Mouse (Mus musculus): ENCODE results near the gene Fig4. TPM values are rescaled to one million over a fixed set of nuclear protein-coding genes. Genes with fewer than 3 reads are reported as not detected.

Fig4 gene
- total and polyA plus RNA-seq, 3 experiments: 21.4 to 27.4 TPM; not detected in 1

GRCm38 (mm10) chr10:41235159-41235558 lies 67.9 kb downstream of the Fig4 start:
- H3K4me1 ChIP-seq (ENCODE audit: control insufficient read depth in 1 of 2, insufficient read depth in 2 of 2, low read length in 2 of 2): peaks cover 14 to 27% of the 10 kb centered on the region in 2 experiments
- H3K79me2 ChIP-seq (ENCODE audit: control insufficient read depth, insufficient read depth, low read length, poor library complexity): no peaks in the 10 kb centered on the region
- H3K27ac ChIP-seq (ENCODE audit: control insufficient read depth, low read depth, low read length): no peak overlapping the region
- H3K4me3 ChIP-seq (ENCODE audit: control insufficient read depth in 1 of 2, insufficient read depth in 1 of 2, low read depth in 2 of 2, low read length in 2 of 2): no peak overlapping the region
- H3K27me3 ChIP-seq (ENCODE audit: control insufficient read depth in 1 of 2, insufficient read depth in 2 of 2, low read length in 2 of 2): no peaks in the 10 kb centered on the region
- no peaks in the 10 kb centered on the region for H3K9me3 ChIP-seq (replicated peaks; ENCODE audit: insufficient read depth, low read length)
- H3K9ac ChIP-seq (ENCODE audit: control insufficient read depth, low read depth, low read length, poor library complexity, severe bottlenecking): no peak overlapping the region
- TF ChIP-seq CTCF (IDR thresholded peaks at IDR 0.05 in 2 of 3, conservative IDR thresholded peaks at IDR 0.05 in 1 of 3; ENCODE audit: control insufficient read depth in 1 of 3, insufficient read depth in 1 of 3, low read depth in 2 of 3, low read length in 3 of 3, poor library complexity in 1 of 3, severe bottlenecking in 1 of 3) (no peak), ELF1 (IDR thresholded peaks at IDR 0.05; ENCODE audit: low read depth, low read length) (no peak), TBP (IDR thresholded peaks at IDR 0.05; ENCODE audit: low read depth, low read length) (no peak)
- DNase-seq (ENCODE audit: low read depth, low spot score): no peak
- H3K36me3 ChIP-seq (ENCODE audit: control insufficient read depth in 1 of 2, insufficient read depth in 2 of 2, low read length in 2 of 2): peaks cover 0 to 25% of the 10 kb centered on the region in 2 experiments; a peak in 3 of 4 replicates

GRCm38 (mm10) chr10:41234552-41234951 lies 68.5 kb downstream of the Fig4 start:
- no peaks in the 10 kb centered on the region for H3K9me3 ChIP-seq (replicated peaks; ENCODE audit: insufficient read depth, low read length)

DNA sequence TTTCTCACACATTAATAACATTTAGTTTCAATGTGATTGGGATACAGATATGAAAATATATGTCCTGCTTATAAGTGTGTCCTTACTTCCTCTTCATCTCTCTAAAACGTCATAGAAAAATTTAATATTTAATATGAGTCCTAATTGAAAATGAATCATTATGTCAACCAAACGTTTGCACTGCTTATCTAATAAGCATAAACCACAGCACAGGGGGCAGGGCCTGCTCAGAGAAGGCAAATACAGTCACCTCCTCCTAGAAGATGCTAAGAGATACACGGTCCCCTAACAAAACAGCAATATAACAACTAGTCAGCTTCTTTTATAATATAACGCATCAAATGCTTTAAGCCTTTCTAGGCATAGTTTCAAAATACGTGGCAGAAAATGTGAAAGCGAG lies 69.9 kb downstream of the Fig4 start:
- H3K4me1 ChIP-seq (ENCODE audit: control insufficient read depth in 1 of 2, insufficient read depth in 2 of 2, low read length in 2 of 2): peaks cover 14 to 27% of the 10 kb centered on the region in 2 experiments
- peaks cover 0 to 33% of the 10 kb centered on the region in 2 experiments; a peak in 2 of 4 replicates for H3K36me3 ChIP-seq (ENCODE audit: control insufficient read depth in 1 of 2, insufficient read depth in 2 of 2, low read length in 2 of 2)
- DNase-seq (ENCODE audit: low read depth, low spot score): peak; percentile 57
- H3K27ac ChIP-seq (ENCODE audit: control insufficient read depth, low read depth, low read length): no peak overlapping the region
- H3K4me3 ChIP-seq (ENCODE audit: control insufficient read depth in 1 of 2, insufficient read depth in 1 of 2, low read depth in 2 of 2, low read length in 2 of 2): no peak overlapping the region
- no peaks in the 10 kb centered on the region for H3K9me3 ChIP-seq (replicated peaks; ENCODE audit: insufficient read depth, low read length)
- no peak overlapping the region for H3K9ac ChIP-seq (ENCODE audit: control insufficient read depth, low read depth, low read length, poor library complexity, severe bottlenecking)
- no peaks in the 10 kb centered on the region for H3K79me2 ChIP-seq (ENCODE audit: control insufficient read depth, insufficient read depth, low read length, poor library complexity)
- TF ChIP-seq ETS1 (IDR thresholded peaks at IDR 0.05; ENCODE audit: low read depth, low read length) (peak; percentile 38; the same call in 1 of the 2 replicates), NRF1 (IDR thresholded peaks at IDR 0.05; ENCODE audit: insufficient read depth, low read depth, low read length, poor library complexity, severe bottlenecking) (no peak), MYB (IDR thresholded peaks at IDR 0.05; ENCODE audit: low read depth, low read length) (no peak), CHD2 (IDR thresholded peaks at IDR 0.05; ENCODE audit: low read length) (no peak), MXI1 (IDR thresholded peaks at IDR 0.05; ENCODE audit: low read depth, low read length) (no peak), SIN3A (IDR thresholded peaks at IDR 0.05; ENCODE audit: low read length) (peak; percentile 29; the same call in 1 of the 2 replicates), RCOR1 (IDR thresholded peaks at IDR 0.05; ENCODE audit: low read depth, low read length) (peak; percentile 62), POLR2AphosphoS2 (IDR thresholded peaks at IDR 0.05; ENCODE audit: low read length) (no peak), POLR2AphosphoS5 (IDR thresholded peaks at IDR 0.05; ENCODE audit: borderline replicate concordance, low read depth, low read length) (no peak), SMC3 (IDR thresholded peaks at IDR 0.05; ENCODE audit: low read depth, low read length) (no peak), EP300 (IDR thresholded peaks at IDR 0.05; ENCODE audit: low read depth in 1 of 2, low read length in 2 of 2) (peak in 1 of 2 experiments; percentile 41; a peak in 2 of 4 replicates), MAFK (IDR thresholded peaks at IDR 0.05; ENCODE audit: borderline replicate concordance, low read depth, low read length) (no peak), KAT2A (conservative IDR thresholded peaks at IDR 0.05; ENCODE audit: low read depth, low read length) (no peak), GATA1 (IDR thresholded peaks at IDR 0.05; ENCODE audit: low read depth, low read length) (peak; percentile 40; the same call in 1 of the 2 replicates), ZC3H11A (IDR thresholded peaks at IDR 0.05; ENCODE audit: low read depth, low read length) (no peak), CHD1 (IDR thresholded peaks at IDR 0.05; ENCODE audit: low read depth, low read length) (no peak), NELFE (IDR thresholded peaks at IDR 0.05; ENCODE audit: low read depth, low read length) (no peak), ZMIZ1 (IDR thresholded peaks at IDR 0.05; ENCODE audit: low read depth, low read length) (no peak)
- no peaks in the 10 kb centered on the region for H3K27me3 ChIP-seq (ENCODE audit: control insufficient read depth in 1 of 2, insufficient read depth in 2 of 2, low read length in 2 of 2)

More at GRCm38 (mm10) chr10:41234552-41234951, 68.5 kb downstream of the Fig4 start:
- H3K4me1 ChIP-seq (ENCODE audit: control insufficient read depth in 1 of 2, insufficient read depth in 2 of 2, low read length in 2 of 2): peaks cover 14 to 27% of the 10 kb centered on the region in 2 experiments
- DNase-seq (ENCODE audit: low read depth, low spot score): no peak
- no peak overlapping the region for H3K4me3 ChIP-seq (ENCODE audit: control insufficient read depth in 1 of 2, insufficient read depth in 1 of 2, low read depth in 2 of 2, low read length in 2 of 2)
- no peaks in the 10 kb centered on the region for H3K79me2 ChIP-seq (ENCODE audit: control insufficient read depth, insufficient read depth, low read length, poor library complexity)
- TF ChIP-seq ZKSCAN1 (IDR thresholded peaks at IDR 0.05; ENCODE audit: low read depth, low read length) (no peak), TAL1 (IDR thresholded peaks at IDR 0.05; ENCODE audit: low read length) (no peak), ZC3H11A (IDR thresholded peaks at IDR 0.05; ENCODE audit: low read depth, low read length) (no peak), POLR2AphosphoS5 (IDR thresholded peaks at IDR 0.05; ENCODE audit: borderline replicate concordance, low read depth, low read length) (no peak), POLR2AphosphoS2 (IDR thresholded peaks at IDR 0.05; ENCODE audit: low read length) (no peak), BHLHE40 (IDR thresholded peaks at IDR 0.05; ENCODE audit: borderline replicate concordance, low read depth, low read length) (no peak), ELF1 (IDR thresholded peaks at IDR 0.05; ENCODE audit: low read depth, low read length) (no peak), UBTF (IDR thresholded peaks at IDR 0.05; ENCODE audit: borderline replicate concordance, insufficient read depth, low read depth, low read length) (no peak), MXI1 (IDR thresholded peaks at IDR 0.05; ENCODE audit: low read depth, low read length) (no peak), TBP (IDR thresholded peaks at IDR 0.05; ENCODE audit: low read depth, low read length) (no peak), SMC3 (IDR thresholded peaks at IDR 0.05; ENCODE audit: low read depth, low read length) (no peak), POLR2A (IDR thresholded peaks at IDR 0.05; ENCODE audit: control insufficient read depth in 1 of 2, insufficient read depth in 1 of 2, low read depth in 1 of 2, low read length in 2 of 2, poor library complexity in 1 of 2) (no peak), CHD2 (IDR thresholded peaks at IDR 0.05; ENCODE audit: low read length) (no peak), USF2 (IDR thresholded peaks at IDR 0.05; ENCODE audit: borderline replicate concordance in 1 of 2, insufficient read depth in 1 of 2, low read depth in 1 of 2, low read length in 2 of 2) (no peak), ETS1 (IDR thresholded peaks at IDR 0.05; ENCODE audit: low read depth, low read length) (no peak), TCF12 (IDR thresholded peaks at IDR 0.05; ENCODE audit: low read depth, low read length) (no peak)
- H3K27ac ChIP-seq (ENCODE audit: control insufficient read depth, low read depth, low read length): no peak overlapping the region
- H3K9ac ChIP-seq (ENCODE audit: control insufficient read depth, low read depth, low read length, poor library complexity, severe bottlenecking): no peak overlapping the region
- H3K27me3 ChIP-seq (ENCODE audit: control insufficient read depth in 1 of 2, insufficient read depth in 2 of 2, low read length in 2 of 2): no peaks in the 10 kb centered on the region
- peaks cover 0 to 25% of the 10 kb centered on the region in 2 experiments; a peak in 3 of 4 replicates for H3K36me3 ChIP-seq (ENCODE audit: control insufficient read depth in 1 of 2, insufficient read depth in 2 of 2, low read length in 2 of 2)
